Mouse (Mus musculus): Measurements from ENCODE around the gene Sdc3. TPM values are rescaled to one million over a fixed set of nuclear protein-coding genes. Genes with fewer than 3 reads are reported as not detected.

Gene Sdc3
- polyA plus RNA-seq, 1 experiment from 2014 or later, result 110 TPM

GRCm38 (mm10) chr4:130834122-130834521 lies 41.8 kb downstream of the Sdc3 start:
- H3K4me2 ChIP-seq (replicated peaks), result no peak overlapping the region
- no peak overlapping the region for H3K9ac ChIP-seq
- H3K4me3 ChIP-seq (replicated peaks; ENCODE audit: low read length), result no peak overlapping the region
- no peaks in the 10 kb centered on the region for H3K27me3 ChIP-seq (ENCODE audit: control insufficient read depth, insufficient read depth, low read length)
- H3K36me3 ChIP-seq (replicated peaks; ENCODE audit: control insufficient read depth, insufficient read depth), result no peaks in the 10 kb centered on the region
- H3K4me1 ChIP-seq (replicated peaks; ENCODE audit: control insufficient read depth, insufficient read depth, low read length), result peaks cover 30% of the 10 kb centered on the region
- H3K9me3 ChIP-seq (ENCODE audit: control insufficient read depth, low read length), result no peaks in the 10 kb centered on the region
- 28% methylated on average over 1 of the region's 1 CpGs for WGBS
- ATAC-seq (ENCODE audit: low FRiP score) (no peak), DNase-seq (ENCODE audit: low spot score) (no peak)
- no peak overlapping the region for H3K27ac ChIP-seq

- Histone ChIP-seq H3K36me3 (replicated peaks; ENCODE audit: control insufficient read depth, insufficient read depth) (no peaks in the 10 kb centered on the region), H3K9ac (no peak overlapping the region), H3K4me3 (replicated peaks; ENCODE audit: low read length) (no peak overlapping the region), H3K4me1 (replicated peaks; ENCODE audit: control insufficient read depth, insufficient read depth, low read length) (peaks cover 27% of the 10 kb centered on the region), H3K27ac (peak overlapping the region; percentile 55; the same call in 1 of the 2 replicates), H3K4me2 (replicated peaks) (no peak overlapping the region), H3K9me3 (ENCODE audit: control insufficient read depth, low read length) (no peaks in the 10 kb centered on the region), H3K27me3 (ENCODE audit: control insufficient read depth, insufficient read depth, low read length) (no peaks in the 10 kb centered on the region)
- WGBS, result 89% methylated on average over 4 of the region's 4 CpGs
- ATAC-seq (ENCODE audit: low FRiP score) (no peak), DNase-seq (ENCODE audit: low spot score) (no peak)
Measured at GRCm38 (mm10) chr4:130835550-130835949, 43.2 kb downstream of the Sdc3 start.

- Histone ChIP-seq H3K4me3 (replicated peaks; ENCODE audit: low read length) (no peak overlapping the region), H3K27me3 (ENCODE audit: control insufficient read depth, insufficient read depth, low read length) (no peaks in the 10 kb centered on the region), H3K4me2 (replicated peaks) (peak overlapping the region; percentile 33), H3K9ac (no peak overlapping the region), H3K4me1 (replicated peaks; ENCODE audit: control insufficient read depth, insufficient read depth, low read length) (peaks cover 27% of the 10 kb centered on the region), H3K9me3 (ENCODE audit: control insufficient read depth, low read length) (no peaks in the 10 kb centered on the region), H3K27ac (peak overlapping the region; percentile 55), H3K36me3 (replicated peaks; ENCODE audit: control insufficient read depth, insufficient read depth) (no peaks in the 10 kb centered on the region)
- DNase-seq (ENCODE audit: low spot score), result peak; percentile 68
- 17% methylated on average over 20 of the region's 20 CpGs for WGBS
- ATAC-seq (ENCODE audit: low FRiP score), result peak; percentile 83
Measured at GRCm38 (mm10) chr4:130836281-130837061, 44.1 kb downstream of the Sdc3 start.

GRCm38 (mm10) chr4:130838585-130838984 lies 46.2 kb downstream of the Sdc3 start:
- ATAC-seq (ENCODE audit: low FRiP score) (no peak), DNase-seq (ENCODE audit: low spot score) (no peak)
- 43% methylated on average over 11 of the region's 11 CpGs for WGBS
- H3K4me1 ChIP-seq (replicated peaks; ENCODE audit: control insufficient read depth, insufficient read depth, low read length), result peaks cover 27% of the 10 kb centered on the region
- H3K9me3 ChIP-seq (ENCODE audit: control insufficient read depth, low read length), result no peaks in the 10 kb centered on the region
- H3K27me3 ChIP-seq (ENCODE audit: control insufficient read depth, insufficient read depth, low read length), result no peaks in the 10 kb centered on the region
- no peak overlapping the region for H3K9ac ChIP-seq
- no peak overlapping the region for H3K4me2 ChIP-seq (replicated peaks)
- no peaks in the 10 kb centered on the region for H3K36me3 ChIP-seq (replicated peaks; ENCODE audit: control insufficient read depth, insufficient read depth)
- no peak overlapping the region for H3K4me3 ChIP-seq (replicated peaks; ENCODE audit: low read length)
- H3K27ac ChIP-seq, result no peak overlapping the region

- H3K36me3 ChIP-seq (replicated peaks; ENCODE audit: control insufficient read depth, insufficient read depth), result no peaks in the 10 kb centered on the region
- no peaks in the 10 kb centered on the region for H3K27me3 ChIP-seq (ENCODE audit: control insufficient read depth, insufficient read depth, low read length)
- WGBS, result 47% methylated on average over 8 of the region's 8 CpGs
- no peak overlapping the region for H3K27ac ChIP-seq
- H3K9ac ChIP-seq, result no peak overlapping the region
- no peak overlapping the region for H3K4me2 ChIP-seq (replicated peaks)
- peaks cover 21% of the 10 kb centered on the region for H3K4me1 ChIP-seq (replicated peaks; ENCODE audit: control insufficient read depth, insufficient read depth, low read length)
- ATAC-seq (ENCODE audit: low FRiP score) (peak; percentile 49; the same call in 1 of the 2 replicates), DNase-seq (ENCODE audit: low spot score) (peak; percentile 69)
- no peaks in the 10 kb centered on the region for H3K9me3 ChIP-seq (ENCODE audit: control insufficient read depth, low read length)
- no peak overlapping the region for H3K4me3 ChIP-seq (replicated peaks; ENCODE audit: low read length)
Measured at GRCm38 (mm10) chr4:130841107-130841840, 48.9 kb downstream of the Sdc3 start.

DNA sequence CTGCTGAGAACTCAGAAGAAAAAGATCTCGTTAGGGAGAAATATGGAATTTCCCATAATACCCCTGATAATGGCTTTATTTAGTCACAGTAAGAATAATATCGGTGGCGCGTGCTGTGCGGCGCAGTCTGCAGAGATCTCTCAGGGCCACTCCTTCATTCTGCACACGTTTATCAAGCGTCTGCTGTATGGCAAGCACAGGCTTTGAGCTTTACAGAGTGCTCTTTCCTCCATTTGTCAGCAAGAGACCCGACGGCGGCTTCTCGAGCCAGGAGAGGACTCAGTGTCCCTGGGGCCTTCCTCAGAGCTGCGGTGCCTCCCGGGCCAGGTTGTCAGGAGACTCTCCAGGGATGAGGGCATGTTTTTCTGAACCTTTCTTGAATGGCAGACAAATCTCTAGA lies 56.5 kb downstream of the Sdc3 start:
- H3K27me3 ChIP-seq (ENCODE audit: control insufficient read depth, insufficient read depth, low read length), result no peaks in the 10 kb centered on the region
- no peak overlapping the region for H3K4me3 ChIP-seq (replicated peaks; ENCODE audit: low read length)
- DNase-seq (ENCODE audit: low spot score), result no peak
- peak overlapping the region; percentile 59; the same call in 1 of the 2 replicates for H3K27ac ChIP-seq
- 0 out of 2 replicates have a peak, but pooled peaks cover 3% of the 10 kb centered on the region for H3K4me1 ChIP-seq (replicated peaks; ENCODE audit: control insufficient read depth, insufficient read depth, low read length)
- no peaks in the 10 kb centered on the region for H3K9me3 ChIP-seq (ENCODE audit: control insufficient read depth, low read length)
- WGBS, result 66% methylated on average over 14 of the region's 14 CpGs
- ATAC-seq (ENCODE audit: low FRiP score), result no peak; the same call in 1 of the 2 replicates
- H3K36me3 ChIP-seq (replicated peaks; ENCODE audit: control insufficient read depth, insufficient read depth), result no peaks in the 10 kb centered on the region
- no peak overlapping the region for H3K4me2 ChIP-seq (replicated peaks)
- H3K9ac ChIP-seq, result no peak overlapping the region

DNA sequence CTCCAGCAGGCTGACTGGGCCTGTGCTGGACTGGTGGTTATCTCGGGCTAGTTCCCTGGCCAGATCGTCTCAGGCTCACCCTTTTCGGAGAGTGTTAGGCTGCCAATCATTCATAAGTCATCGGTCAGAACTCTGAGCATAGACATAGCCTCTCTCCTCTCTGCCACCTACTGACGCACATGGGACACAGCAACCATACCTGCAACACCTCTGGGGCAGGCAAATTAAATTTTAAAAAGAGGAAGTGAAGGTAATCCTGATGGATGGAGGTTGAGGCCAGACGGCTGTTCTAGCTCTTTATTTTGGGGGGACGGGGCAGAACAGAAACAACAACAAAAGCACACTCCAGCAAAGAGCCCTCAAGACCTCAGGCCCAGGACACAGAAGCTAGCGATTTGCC lies 65.3 kb downstream of the Sdc3 start:
- H3K27me3 ChIP-seq (ENCODE audit: control insufficient read depth, insufficient read depth, low read length), result no peaks in the 10 kb centered on the region
- no peak overlapping the region for H3K9ac ChIP-seq
- ATAC-seq (ENCODE audit: low FRiP score) (no peak), DNase-seq (ENCODE audit: low spot score) (no peak)
- no peaks in the 10 kb centered on the region for H3K9me3 ChIP-seq (ENCODE audit: control insufficient read depth, low read length)
- WGBS, result 62% methylated on average over 8 of the region's 8 CpGs
- peaks cover 19% of the 10 kb centered on the region for H3K4me1 ChIP-seq (replicated peaks; ENCODE audit: control insufficient read depth, insufficient read depth, low read length)
- H3K27ac ChIP-seq, result no peak overlapping the region
- H3K36me3 ChIP-seq (replicated peaks; ENCODE audit: control insufficient read depth, insufficient read depth), result no peaks in the 10 kb centered on the region
- H3K4me3 ChIP-seq (replicated peaks; ENCODE audit: low read length), result no peak overlapping the region
- no peak overlapping the region for H3K4me2 ChIP-seq (replicated peaks)

DNA sequence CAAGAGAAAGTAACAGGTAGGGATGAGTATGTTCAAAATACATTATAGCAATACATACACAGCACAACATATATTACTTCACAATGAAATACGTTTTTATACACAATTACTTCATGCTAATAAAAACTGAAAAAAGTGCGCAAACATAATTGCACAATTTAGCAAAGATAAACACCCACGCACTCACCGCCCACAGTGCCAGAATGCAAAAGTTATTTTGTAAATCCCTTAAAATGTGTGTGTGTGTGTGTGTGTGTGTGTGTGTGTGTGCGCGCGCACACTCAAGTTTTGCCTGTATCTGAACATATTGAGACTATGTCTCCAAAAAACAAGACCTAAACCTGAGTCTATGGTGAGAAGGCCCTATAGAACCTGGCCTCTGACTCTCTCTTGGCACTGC lies 66.5 kb downstream of the Sdc3 start:
- H3K9ac ChIP-seq, result no peak overlapping the region
- H3K27me3 ChIP-seq (ENCODE audit: control insufficient read depth, insufficient read depth, low read length), result peaks cover 10% of the 10 kb centered on the region; the same call in 1 of the 2 replicates
- H3K27ac ChIP-seq, result no peak overlapping the region
- ATAC-seq (ENCODE audit: low FRiP score) (no peak), DNase-seq (ENCODE audit: low spot score) (no peak)
- 97% methylated on average over 7 of the region's 7 CpGs for WGBS
- no peak overlapping the region for H3K4me2 ChIP-seq (replicated peaks)
- H3K9me3 ChIP-seq (ENCODE audit: control insufficient read depth, low read length), result no peaks in the 10 kb centered on the region
- no peaks in the 10 kb centered on the region for H3K36me3 ChIP-seq (replicated peaks; ENCODE audit: control insufficient read depth, insufficient read depth)
- H3K4me1 ChIP-seq (replicated peaks; ENCODE audit: control insufficient read depth, insufficient read depth, low read length), result peaks cover 19% of the 10 kb centered on the region
- no peak overlapping the region for H3K4me3 ChIP-seq (replicated peaks; ENCODE audit: low read length)

DNA sequence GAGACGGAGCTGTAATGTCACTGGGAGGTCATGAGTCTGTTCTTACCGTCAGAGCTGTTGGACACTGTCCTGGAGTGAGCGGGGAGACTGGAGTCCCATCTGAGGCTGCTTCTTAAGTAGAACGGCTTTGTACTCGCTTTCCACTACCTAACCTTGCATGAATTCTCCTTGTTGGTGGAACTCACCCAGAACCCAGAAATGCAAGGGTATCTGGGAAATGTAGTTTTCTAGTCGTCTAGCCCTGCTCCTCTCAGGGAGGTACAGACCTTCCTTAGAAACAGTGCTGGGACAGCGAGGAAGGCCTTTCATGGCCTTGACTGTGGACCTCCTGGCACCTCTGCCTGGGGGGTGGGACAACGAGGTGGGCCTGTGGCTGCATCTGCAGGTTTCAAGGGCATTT lies 67.1 kb downstream of the Sdc3 start:
- ATAC-seq (ENCODE audit: low FRiP score), result no peak
- no peak overlapping the region for H3K27ac ChIP-seq

More for the DNA sequence above, 67.1 kb downstream of the Sdc3 start:
- Histone ChIP-seq H3K4me3 (replicated peaks; ENCODE audit: low read length) (no peak overlapping the region), H3K27me3 (ENCODE audit: control insufficient read depth, insufficient read depth, low read length) (peaks cover 11% of the 10 kb centered on the region; the same call in 1 of the 2 replicates), H3K9ac (no peak overlapping the region), H3K4me1 (replicated peaks; ENCODE audit: control insufficient read depth, insufficient read depth, low read length) (peaks cover 23% of the 10 kb centered on the region), H3K9me3 (ENCODE audit: control insufficient read depth, low read length) (no peaks in the 10 kb centered on the region), H3K4me2 (replicated peaks) (no peak overlapping the region), H3K36me3 (replicated peaks; ENCODE audit: control insufficient read depth, insufficient read depth) (no peaks in the 10 kb centered on the region)
- DNase-seq (ENCODE audit: low spot score), result no peak
- 67% methylated on average over 8 of the region's 8 CpGs for WGBS
